Mouse (Mus musculus) embryo, embryonic 11.5 days (tissue): Measurements from ENCODE around the gene Mief2.

Experiments used
- DNase-seq: peaks from one replicate; pipeline ENCODE4 v3.0.0-alpha.2; 2012; ENCODE audit warnings: low read depth, low spot score

Gene Mief2

DNA sequence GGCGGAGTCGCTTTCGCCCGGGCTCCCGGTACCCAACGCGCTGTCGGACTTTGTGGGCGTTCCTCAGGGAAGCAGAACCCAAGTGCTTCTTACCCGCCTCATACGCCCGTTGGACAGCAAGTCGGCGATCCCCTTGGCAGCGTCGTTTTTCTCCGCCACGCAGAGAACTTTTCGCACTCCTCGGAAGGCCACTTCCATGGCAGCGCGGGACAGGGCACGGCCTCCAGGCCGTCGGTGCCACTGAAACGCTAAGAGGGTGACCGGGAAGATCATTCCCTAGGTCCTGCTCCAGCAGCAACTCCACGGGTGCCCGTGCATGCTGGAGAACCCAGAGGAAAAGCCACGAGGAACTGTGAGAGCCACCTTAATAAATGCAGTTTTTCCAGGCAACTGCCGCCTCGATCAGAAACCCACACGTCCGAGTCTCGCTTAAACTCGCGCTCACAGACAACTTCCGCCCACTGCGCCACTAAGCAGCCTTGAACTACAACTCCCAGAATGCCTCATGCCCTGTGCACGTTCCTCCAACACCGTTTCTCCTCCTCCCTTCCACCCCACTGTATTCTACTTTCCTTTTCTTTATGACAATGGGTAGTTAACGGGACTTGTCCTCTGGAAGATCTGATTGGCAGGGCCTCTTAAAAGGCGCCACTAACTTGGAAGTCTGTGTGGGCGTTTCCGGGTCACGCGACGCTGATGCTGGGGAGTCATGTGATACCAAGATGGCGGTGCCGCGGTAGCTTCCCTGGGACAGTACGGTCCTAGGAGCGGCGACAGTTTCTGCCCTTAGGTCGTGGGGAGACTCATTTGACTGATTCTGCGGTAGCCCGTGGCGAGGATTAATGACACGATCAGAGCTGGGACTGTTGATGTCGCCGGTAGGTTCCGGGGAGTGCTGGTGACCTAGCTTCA, 48.9 kb downstream of the Mief2 start, which contains the start of the genes Top3a and Smcr8:
TSS of gene Top3a (minus strand) at position 537 of the 912 bp plus-strand sequence.
TSS of gene Smcr8 (plus strand) at position 696 of the 912 bp plus-strand sequence.
- peak; percentile 77 for DNase-seq

DNA sequence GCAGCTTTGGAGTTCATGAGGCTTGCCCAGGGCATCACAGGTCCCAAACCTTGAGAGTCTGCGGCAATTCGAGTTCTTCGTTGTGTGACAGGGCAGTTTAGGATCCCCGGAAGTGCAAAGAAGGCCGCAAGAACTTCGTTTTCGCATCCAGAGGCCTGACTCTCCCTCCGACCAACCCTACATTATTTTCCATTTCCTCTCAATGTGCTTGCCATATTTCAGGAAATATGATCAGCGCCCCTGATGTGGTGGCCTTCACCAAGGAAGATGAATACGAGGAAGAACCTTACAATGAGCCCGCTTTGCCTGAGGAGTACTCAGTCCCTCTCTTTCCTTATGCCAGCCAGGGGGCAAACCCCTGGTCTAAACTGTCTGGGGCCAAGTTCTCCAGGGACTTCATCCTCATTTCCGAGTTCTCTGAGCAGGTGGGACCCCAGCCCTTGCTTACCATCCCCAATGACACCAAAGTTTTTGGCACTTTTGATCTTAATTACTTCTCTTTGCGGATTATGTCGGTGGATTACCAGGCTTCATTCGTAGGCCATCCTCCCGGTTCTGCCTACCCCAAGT, 49.7 kb downstream of the Mief2 start:
- no peak for DNase-seq

DNA sequence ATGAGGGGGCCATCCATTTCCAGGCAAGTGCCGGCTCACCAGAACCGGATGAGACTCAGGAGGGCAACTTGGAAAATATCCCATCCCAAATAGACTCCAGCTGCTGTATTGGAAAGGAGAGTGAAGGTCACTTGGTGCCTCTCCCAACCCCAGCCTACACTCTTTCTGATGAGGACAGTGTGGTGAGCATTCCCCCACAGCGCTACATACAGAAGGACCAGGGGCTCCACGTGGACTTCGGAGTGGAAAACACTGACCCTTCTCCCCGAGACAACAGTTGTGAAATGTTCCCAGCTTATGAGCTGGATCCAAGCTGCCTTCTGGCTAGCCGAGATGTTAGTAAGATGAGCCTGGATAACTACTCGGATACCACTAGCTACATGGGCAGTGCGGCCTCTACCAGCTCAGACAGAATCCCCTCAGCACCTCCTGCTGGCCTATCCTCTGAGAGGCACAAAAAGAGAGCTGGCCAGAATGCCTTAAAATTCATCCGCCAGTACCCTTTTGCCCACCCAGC, 51.5 kb downstream of the Mief2 start:
- DNase-seq = no peak
